Mouse (Mus musculus): Measurements from ENCODE around the gene Il9. TPM values are rescaled to one million over a fixed set of nuclear protein-coding genes. Genes with fewer than 3 reads are reported as not detected.

Gene Il9
- polyA plus RNA-seq (2021; fragmentation: Nextera tagmentation) = not detected in 2 replicates
- long read RNA-seq, experiment 1 = 0 reads
- long read RNA-seq, experiment 2 = 0 reads

GRCm38 (mm10) chr13:56482146-56482545 lies at the start of gene Il9:
Gene Il9 (minus strand): TSS chr13:56482246.

GRCm38 (mm10) chr13:56522081-56522820 lies 40.2 kb upstream of the Il9 start, which contains the start of gene Fbxl21:
Gene Fbxl21 (plus strand): TSS chr13:56522472.

GRCm38 (mm10) chr13:56438211-56439075 lies 43.6 kb downstream of the Il9 start, which contains the start of gene Slc25a48:
Gene Slc25a48 (plus strand): TSS chr13:56438355.

Other genes with a start within 250 kb of the Il9 start
- gene Neurog1, start 230.1 kb downstream of the Il9 start, polyA plus RNA-seq (2021; fragmentation: Nextera tagmentation) = 0.14 and 0.26 TPM in 2 replicates
- gene Cxcl14, start 185.7 kb downstream of the Il9 start, polyA plus RNA-seq (2021; fragmentation: Nextera tagmentation) = 39.9 and 43.9 TPM in 2 replicates
- gene Gm3045, start 55.7 kb downstream of the Il9 start, polyA plus RNA-seq (2021; fragmentation: Nextera tagmentation) = not detected in 2 replicates
- gene Slc25a48, start 43.9 kb downstream of the Il9 start, polyA plus RNA-seq (2021; fragmentation: Nextera tagmentation) = 0.05 and 0.11 TPM in 2 replicates
- gene Fbxl21, start 40.2 kb upstream of the Il9 start, polyA plus RNA-seq (2021; fragmentation: Nextera tagmentation) = 4.7 and 5.1 TPM in 2 replicates
- gene Lect2, start 66.3 kb upstream of the Il9 start, polyA plus RNA-seq (2021; fragmentation: Nextera tagmentation) = not detected in 2 replicates
- 1.6 and 2.0 TPM in 2 replicates for gene Tgfbi, start 127.3 kb upstream of the Il9 start, polyA plus RNA-seq (2021; fragmentation: Nextera tagmentation)
- gene Smad5, start 220.8 kb upstream of the Il9 start, polyA plus RNA-seq (2021; fragmentation: Nextera tagmentation) = 4.4 and 4.7 TPM in 2 replicates